Mouse (Mus musculus) spleen, adult 12 weeks (tissue): Measurements from ENCODE around the gene Gm29427.
"Not testable (repeated sequence)": the region's sequence is repeated elsewhere in the genome, so short reads cannot be mapped to it uniquely, and the experiment has no call there.

Experiments used
- DNase-seq: peaks from one replicate; pipeline ENCODE4 v3.0.0; 2022; ENCODE audit warnings: low spot score

Gene Gm29427

DNA sequence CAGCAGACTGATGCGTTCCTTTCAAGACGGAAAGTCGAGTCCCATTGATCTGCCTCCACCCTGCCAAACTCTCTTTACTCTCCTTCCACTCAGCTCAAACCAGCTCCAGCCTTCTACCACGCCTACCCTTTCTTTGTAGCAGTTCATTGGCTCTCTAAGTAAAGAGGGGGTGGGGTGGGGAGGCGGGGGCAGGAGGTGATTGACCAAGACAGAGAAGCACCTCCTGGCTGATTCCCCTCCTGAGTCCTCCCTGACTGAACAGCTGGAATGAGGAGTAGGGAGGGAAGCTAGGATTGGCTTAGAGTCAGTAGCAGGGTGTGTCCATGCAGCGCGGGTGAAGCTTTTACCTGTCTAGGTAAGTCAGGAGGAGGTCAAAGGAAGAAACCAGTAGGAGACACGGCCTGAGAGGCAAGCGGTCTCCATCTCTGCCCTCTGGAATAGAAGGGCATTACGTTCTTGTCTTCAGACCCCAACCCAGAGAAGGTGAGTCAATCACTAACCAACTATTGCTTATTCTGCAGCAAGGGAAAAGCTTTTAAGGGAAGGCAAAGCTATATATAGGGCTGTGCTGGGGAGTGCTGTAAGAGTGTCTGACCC is 16.2 kb upstream of the Gm29427 start, which contains the start of gene AA986860:
TSS of gene AA986860 (plus strand) at position 236 of the 597 bp plus-strand sequence.
- no peak for DNase-seq

DNA sequence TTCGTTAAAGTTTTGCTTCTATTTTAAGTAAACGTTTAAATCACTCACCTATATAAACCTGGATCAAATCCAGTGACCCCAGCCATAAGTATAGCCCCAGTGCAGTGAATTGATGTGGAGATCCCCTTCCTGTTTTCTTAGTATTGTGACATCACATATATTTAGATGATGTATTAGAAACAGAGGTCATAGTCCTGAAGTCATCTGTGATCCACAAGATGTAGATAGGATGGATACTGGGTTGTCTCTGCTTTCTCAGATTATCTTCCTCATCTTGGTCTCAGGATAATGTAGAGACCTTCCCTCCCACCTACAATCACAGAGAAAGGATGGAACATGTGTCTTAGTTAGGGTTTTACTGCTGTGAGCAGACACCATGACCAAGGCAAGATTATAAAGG is 13.6 kb upstream of the Gm29427 start, which contains the start of gene Pfkfb2:
TSS of gene Pfkfb2 (minus strand) at position 101 of the 400 bp plus-strand sequence.
- DNase-seq: no peak

DNA sequence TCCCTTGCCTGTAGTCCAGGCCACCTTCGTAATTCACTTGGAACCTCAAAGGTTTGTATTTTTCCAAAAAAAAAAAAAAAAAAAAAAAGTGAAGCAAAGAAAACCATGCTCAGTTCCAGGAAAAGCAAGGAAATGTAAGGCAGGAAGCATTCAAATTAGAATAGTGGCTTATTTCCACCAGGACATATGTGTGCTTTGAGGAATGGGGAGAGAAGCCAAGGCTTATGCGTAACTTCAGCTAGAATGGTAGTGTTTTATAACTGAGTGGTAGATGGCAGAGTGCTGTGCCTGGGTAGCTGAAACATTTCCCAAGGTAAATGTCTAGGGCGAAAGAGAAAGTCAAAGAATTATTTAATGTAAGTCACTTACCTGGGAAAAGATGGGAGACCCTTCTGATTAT is 13.1 kb upstream of the Gm29427 start:
- no peak for DNase-seq

- DNase-seq: no peak
These were observed 12.5 kb upstream of the Gm29427 start for GRCm38 (mm10) chr1:130728070-130728469.

GRCm38 (mm10) chr1:130726396-130726795 is 10.8 kb upstream of the Gm29427 start:
- DNase-seq: no peak

DNA sequence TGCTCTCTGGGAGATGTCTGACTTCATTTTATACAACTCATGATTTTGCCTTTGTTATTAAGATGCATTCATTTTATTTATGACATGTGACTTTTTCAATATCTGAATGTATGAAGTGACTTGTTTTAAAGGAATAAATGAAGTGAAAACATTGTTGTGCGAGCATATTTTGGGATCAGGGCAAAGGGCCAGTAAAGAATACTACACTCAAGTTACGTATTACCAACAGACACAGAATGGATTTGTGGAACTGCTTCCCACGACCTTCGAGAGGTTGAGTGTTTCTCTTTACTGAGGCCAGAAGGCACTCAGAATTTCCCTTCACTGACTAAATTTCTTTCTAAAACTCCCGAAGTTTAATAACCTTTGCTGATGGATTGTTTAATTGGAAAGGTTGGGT is 8.6 kb upstream of the Gm29427 start:
- no peak for DNase-seq

- peak; percentile 89 for DNase-seq
These were observed 1.8 kb upstream of the Gm29427 start, which contains the start of gene Yod1 for GRCm38 (mm10) chr1:130717291-130717871. Yod1 (plus strand) TSS chr1:130717327.

- no peak for DNase-seq
These were observed 1.1 kb upstream of the Gm29427 start for GRCm38 (mm10) chr1:130716513-130717290.

- DNase-seq: no peak
These were observed 566 bp upstream of the Gm29427 start for GRCm38 (mm10) chr1:130716218-130716512.

- DNase-seq: no peak
These were observed 1.6 kb downstream of the Gm29427 start for GRCm38 (mm10) chr1:130714046-130714445.

DNA sequence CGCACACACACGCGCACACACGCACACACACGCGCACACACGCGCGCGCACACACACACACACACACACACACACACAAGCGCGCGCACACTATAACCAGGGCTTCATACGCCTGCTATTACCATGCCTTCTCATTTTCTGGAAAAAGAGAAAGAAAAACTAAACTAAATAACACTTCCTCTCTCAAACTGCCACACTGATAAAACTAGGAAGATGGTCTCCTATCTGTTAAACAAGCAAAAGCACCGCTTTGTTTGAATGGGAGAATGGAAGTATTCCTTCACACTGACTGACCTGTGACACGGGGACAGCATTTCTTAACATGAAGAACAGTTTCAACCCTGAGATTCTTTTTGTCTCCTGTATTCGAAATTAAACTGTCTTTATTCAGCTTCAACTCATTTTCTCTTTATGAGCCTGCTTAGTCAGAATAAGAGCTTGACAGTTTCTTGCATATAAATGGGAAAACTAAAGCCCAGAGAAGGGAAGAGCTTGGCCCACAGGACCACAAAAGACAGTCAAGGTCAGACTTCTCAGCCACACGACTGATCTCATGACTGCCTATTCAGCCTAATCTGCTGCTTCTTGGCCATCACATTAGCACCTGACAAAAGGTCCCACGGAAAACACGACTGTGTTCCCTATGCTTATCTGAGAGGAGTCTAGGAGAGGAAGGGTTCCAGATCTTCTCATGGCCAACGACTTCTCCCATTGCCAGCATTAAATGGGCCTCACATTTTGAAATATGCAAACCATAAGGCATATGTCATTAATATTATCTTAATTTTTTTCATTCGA is 5.1 kb downstream of the Gm29427 start:
- no peak for DNase-seq

DNA sequence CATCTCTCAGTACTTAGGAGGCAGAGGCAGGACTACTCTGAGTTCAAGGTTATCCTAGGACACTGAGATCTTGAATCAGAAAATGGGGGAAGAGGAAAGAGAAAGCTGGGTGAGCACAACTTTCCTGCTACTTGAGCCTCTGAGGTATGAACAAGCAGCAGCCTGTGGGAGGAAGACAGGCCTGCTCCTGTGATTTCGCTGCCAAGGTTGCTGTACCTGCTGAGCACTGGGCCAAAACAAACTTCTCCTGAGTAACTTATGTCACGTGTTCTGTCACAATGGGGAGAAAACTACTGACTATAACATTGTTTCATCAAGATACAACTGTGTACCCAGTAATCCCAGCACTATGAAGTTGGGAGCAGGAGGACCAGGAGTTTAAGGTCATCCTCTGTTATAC is 12.0 kb downstream of the Gm29427 start:
- no peak for DNase-seq

DNA sequence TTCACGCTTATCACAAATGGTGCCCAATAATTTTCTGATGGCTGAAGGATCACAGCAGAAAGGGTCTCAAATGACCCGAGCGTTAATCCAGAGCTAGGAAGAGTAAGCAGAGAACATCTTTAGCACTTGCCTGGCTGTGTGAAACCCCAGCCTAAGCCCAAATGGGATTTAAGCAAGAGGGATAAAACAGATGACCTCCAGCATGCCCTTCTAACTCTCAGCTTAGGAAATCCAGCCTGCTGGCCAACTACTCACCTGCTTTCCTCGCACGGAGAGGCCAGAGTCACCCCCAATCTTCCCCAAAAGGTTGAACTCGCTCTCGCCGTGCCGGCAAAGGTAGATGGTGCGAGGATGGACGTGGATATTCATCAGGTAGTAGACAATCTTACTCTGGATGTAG is 13.6 kb downstream of the Gm29427 start:
- DNase-seq: no peak

GRCm38 (mm10) chr1:130699937-130700633 is 15.5 kb downstream of the Gm29427 start:
- DNase-seq: no peak

- no peak for DNase-seq
These were observed 17.0 kb downstream of the Gm29427 start for GRCm38 (mm10) chr1:130698601-130699000.

- DNase-seq: no peak
These were observed 31.7 kb downstream of the Gm29427 start for GRCm38 (mm10) chr1:130683905-130684304.

GRCm38 (mm10) chr1:130681656-130682413 is 33.8 kb downstream of the Gm29427 start:
- no peak for DNase-seq

GRCm38 (mm10) chr1:130681075-130681474 is 34.5 kb downstream of the Gm29427 start:
- no peak for DNase-seq

GRCm38 (mm10) chr1:130678551-130678950 is 37.0 kb downstream of the Gm29427 start:
- no peak for DNase-seq

DNA sequence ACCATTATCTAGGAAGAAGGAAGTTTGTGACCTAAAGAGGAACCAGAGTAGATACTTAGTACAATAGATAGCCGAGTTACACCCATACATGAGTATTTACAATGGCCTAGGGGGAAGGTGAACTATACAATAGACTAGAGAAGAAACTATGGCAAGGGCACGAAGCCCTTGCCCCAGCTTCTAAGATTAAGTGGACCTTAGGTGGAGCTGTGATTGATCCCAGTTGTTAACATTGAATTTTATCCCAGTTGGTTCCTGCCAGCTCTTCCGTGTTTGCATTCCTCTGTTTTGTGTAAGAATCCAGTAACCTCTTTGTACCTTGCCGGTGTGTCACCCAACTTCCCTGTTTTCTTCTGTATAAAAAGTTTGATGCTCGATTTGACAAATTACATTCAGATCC is 52.0 kb downstream of the Gm29427 start:
- not testable (repeated sequence) for DNase-seq

DNA sequence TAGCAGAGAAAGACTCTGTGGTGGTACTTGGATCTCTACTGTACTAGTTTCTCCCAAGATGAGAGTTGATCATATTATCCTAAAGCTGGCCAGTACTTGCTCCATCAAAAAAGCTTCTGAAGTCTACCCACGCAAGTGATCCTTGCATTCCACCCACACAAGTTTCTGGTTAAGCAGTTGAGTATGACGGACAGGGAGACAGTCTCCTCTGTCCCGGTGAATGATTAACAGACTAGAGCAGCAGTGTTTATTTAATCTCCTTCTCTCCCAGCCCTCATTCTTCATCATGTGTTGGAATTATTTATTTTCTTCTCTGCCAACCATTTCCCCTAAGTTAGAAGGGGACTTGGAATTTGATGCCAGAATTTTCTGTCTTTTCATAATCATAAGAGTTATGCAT is 54.1 kb downstream of the Gm29427 start, which contains the start of gene C4bp:
TSS of gene C4bp (minus strand) at position 179 of the 400 bp plus-strand sequence.
- DNase-seq: no peak
